Mouse (Mus musculus): ENCODE measurements around the gene 4933425L06Rik. TPM values are rescaled to one million over a fixed set of nuclear protein-coding genes. Genes with fewer than 3 reads are reported as not detected.

Gene 4933425L06Rik
- polyA plus RNA-seq (2015; fragmentation: Nextera tagmentation; extraction: Ambion mirVana) = not detected in 2 replicates

DNA sequence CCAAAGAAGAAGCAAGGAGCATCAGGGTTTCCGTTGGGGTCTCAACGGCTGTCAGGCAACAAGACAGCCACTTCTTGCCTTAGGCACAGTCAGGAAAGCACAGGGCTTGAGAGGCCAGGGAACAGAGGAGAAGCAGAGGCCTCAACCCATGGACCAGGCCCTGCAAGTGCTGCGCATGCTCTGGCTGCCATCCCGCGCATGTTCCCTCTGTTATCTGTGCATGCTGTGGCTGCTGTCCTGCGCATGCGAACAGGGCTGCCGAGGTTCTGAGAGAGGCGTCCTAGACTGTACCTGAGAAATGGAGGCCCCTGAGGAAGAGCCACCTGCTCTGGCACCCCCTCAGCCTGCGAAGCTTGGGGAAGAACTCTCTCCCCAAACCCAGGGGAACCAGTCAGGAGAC lies at the start of gene 4933425L06Rik:
TSS of gene 4933425L06Rik (plus strand) at position 261 of the 400 bp plus-strand sequence.
- Histone ChIP-seq H3K27ac (no peak within 1 kb of the TSS), H3K9me3 (no peaks in the 10 kb centered on the region), H3K4me3 (replicated peaks) (no peak within 1 kb of the TSS), H3K4me2 (replicated peaks) (no peak within 1 kb of the TSS), H3K4me1 (replicated peaks) (no peaks in the 10 kb centered on the region), H3K27me3 (no peaks in the 10 kb centered on the region), H3K36me3 (no peaks in the 10 kb centered on the region), H3K9ac (replicated peaks) (no peak within 1 kb of the TSS)
- WGBS = 96% methylated on average over 10 of the region's 10 CpGs
- ATAC-seq = peak; percentile 48; the same call in 1 of the 2 replicates

DNA sequence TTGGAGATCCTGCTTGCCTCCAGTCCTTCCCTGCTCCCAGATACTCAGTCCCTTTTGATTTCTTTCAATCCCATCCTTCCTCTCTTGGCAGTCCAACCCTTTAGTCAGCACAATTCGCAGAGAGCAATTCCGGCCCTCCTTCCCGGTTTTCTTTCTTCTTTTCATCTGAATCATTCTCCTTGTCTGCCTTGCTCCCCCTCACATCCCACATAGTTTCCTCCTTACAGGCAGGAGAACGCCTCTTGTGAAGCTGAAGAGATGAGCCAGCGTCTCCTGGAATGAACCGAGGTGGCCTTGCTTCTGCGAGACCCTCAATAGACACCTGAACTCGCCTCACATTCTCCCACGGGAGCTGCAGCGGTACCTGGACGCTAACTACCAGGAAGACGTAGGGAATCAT lies 44.1 kb upstream of the 4933425L06Rik start:
- ATAC-seq = no peak
- H3K9ac ChIP-seq (replicated peaks) = no peak overlapping the region
- no peaks in the 10 kb centered on the region for H3K27me3 ChIP-seq
- no peaks in the 10 kb centered on the region for H3K36me3 ChIP-seq
- H3K9me3 ChIP-seq = no peaks in the 10 kb centered on the region
- no peaks in the 10 kb centered on the region for H3K4me1 ChIP-seq (replicated peaks)
- WGBS = 90% methylated on average over 12 of the region's 12 CpGs
- H3K27ac ChIP-seq = no peak overlapping the region
- H3K4me3 ChIP-seq (replicated peaks) = no peak overlapping the region
- no peak overlapping the region for H3K4me2 ChIP-seq (replicated peaks)

DNA sequence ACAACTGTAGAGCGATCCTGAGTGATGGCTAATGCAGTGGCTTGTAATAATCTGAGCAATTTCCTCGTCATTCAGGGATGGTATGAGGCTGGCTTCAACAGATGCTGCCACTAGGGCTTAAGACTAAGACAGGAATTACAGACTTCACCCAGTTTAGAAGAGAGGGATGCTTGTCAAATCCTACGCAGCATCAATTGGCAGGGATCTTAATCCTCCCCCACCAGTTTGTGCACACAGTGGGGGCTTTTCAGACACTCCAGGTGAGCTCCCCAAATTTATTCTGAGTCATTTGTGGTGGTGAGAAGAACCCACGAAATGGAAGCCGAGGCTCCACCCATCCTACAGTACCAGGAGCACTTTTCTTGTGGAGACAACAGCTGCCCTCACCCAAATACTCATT lies 43.6 kb upstream of the 4933425L06Rik start:
- Histone ChIP-seq H3K9ac (replicated peaks) (no peak overlapping the region), H3K4me3 (replicated peaks) (no peak overlapping the region), H3K4me1 (replicated peaks) (no peaks in the 10 kb centered on the region), H3K9me3 (no peaks in the 10 kb centered on the region), H3K27me3 (no peaks in the 10 kb centered on the region), H3K36me3 (no peaks in the 10 kb centered on the region), H3K27ac (no peak overlapping the region), H3K4me2 (replicated peaks) (no peak overlapping the region)
- WGBS = 70% methylated on average over 5 of the region's 5 CpGs
- ATAC-seq = no peak

DNA sequence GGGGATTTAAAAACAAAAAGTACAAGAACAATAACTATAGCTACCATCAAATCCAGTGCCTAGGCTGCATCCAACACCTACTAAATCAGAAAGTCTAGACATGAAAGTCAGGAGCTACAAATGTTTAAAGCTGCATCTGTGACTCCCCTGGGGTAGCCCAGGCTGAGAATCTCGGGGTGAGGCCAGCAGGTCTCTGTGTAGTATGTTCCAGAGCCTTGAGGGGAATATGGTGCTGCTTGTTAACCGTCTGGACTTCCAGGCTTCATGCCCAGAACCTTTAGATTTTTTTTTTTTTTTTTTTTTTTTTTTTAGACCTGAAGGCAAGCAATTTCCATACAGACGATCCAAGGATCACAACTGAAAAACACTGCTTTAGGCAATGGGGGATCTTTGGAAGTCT lies 38.0 kb upstream of the 4933425L06Rik start:
- Histone ChIP-seq H3K36me3 (no peaks in the 10 kb centered on the region), H3K9me3 (no peaks in the 10 kb centered on the region), H3K27me3 (no peaks in the 10 kb centered on the region), H3K4me2 (replicated peaks) (no peak overlapping the region), H3K4me3 (replicated peaks) (no peak overlapping the region), H3K27ac (no peak overlapping the region), H3K4me1 (replicated peaks) (no peaks in the 10 kb centered on the region), H3K9ac (replicated peaks) (no peak overlapping the region)
- 55% methylated on average over 3 of the region's 3 CpGs for WGBS
- ATAC-seq = no peak

DNA sequence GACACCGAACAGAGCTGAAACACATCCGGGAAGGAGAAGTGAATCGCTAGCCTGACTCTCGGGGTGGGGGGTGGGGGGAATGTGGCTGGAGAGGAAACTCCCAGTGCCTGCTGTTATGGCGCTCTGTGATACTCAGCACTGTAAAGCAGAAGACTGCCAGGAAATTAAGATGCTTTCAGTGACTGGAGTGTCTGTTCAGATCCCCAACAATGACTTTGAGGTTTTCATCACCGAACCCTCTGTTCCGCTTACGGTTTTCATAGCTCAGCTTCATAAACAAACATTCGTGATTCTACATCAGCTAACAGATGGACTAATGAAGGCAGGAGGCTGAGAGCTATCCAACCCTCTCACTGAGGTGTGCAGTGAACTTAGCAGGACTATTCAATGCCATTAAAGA lies 34.5 kb upstream of the 4933425L06Rik start:
- no peak overlapping the region for H3K4me3 ChIP-seq (replicated peaks)
- H3K9ac ChIP-seq (replicated peaks) = no peak overlapping the region
- H3K4me2 ChIP-seq (replicated peaks) = no peak overlapping the region
- H3K9me3 ChIP-seq = no peaks in the 10 kb centered on the region
- no peak for ATAC-seq
- H3K27me3 ChIP-seq = no peaks in the 10 kb centered on the region
- WGBS = 72% methylated on average over 9 of the region's 9 CpGs
- no peaks in the 10 kb centered on the region for H3K4me1 ChIP-seq (replicated peaks)
- H3K27ac ChIP-seq = no peak overlapping the region
- no peaks in the 10 kb centered on the region for H3K36me3 ChIP-seq

DNA sequence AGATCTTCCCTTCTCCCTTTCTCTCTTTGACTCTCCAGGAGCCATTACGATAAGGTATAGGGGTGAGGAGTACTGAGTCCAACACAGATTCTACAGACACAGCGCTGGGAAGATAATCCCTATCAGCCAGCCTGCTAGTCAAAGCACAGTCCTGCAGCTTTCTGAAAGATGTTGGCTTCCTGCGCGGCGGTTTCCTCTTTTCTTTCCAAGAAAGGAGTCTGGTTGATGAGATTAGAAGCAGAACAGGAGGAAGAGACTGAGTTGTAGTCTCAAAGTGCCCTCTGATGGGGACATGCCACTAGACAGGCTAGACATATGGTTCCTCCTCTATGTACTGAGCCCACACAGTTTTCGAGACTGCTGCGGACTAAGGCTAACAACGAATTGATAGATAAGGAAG lies 33.3 kb upstream of the 4933425L06Rik start:
- no peak for ATAC-seq
- no peak overlapping the region for H3K27ac ChIP-seq
- H3K4me1 ChIP-seq (replicated peaks) = peaks cover 10% of the 10 kb centered on the region
- no peak overlapping the region for H3K4me3 ChIP-seq (replicated peaks)
- WGBS = 75% methylated on average over 8 of the region's 8 CpGs
- no peak overlapping the region for H3K9ac ChIP-seq (replicated peaks)
- no peaks in the 10 kb centered on the region for H3K9me3 ChIP-seq
- H3K4me2 ChIP-seq (replicated peaks) = no peak overlapping the region
- H3K27me3 ChIP-seq = peaks cover 6% of the 10 kb centered on the region; the same call in 1 of the 2 replicates
- H3K36me3 ChIP-seq = no peaks in the 10 kb centered on the region

DNA sequence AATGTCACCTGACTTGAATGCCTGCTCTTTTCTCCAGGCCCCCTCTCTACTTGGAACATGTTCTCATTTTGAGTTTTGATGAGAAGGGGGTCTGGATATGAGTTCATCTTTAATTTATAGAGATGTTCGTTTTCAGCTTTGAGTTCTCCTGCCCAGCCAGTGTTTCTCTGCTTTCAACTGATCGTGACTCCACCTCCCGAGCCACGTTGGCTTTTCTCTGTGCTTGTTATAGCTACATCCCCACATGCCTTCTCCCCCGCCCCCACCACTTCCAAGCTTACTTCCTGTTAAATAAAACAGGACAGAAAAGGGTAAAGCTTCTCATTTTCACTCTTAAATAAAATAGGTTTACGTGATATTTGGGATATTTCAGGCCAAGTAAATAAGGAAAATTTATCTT lies 30.5 kb upstream of the 4933425L06Rik start:
- Histone ChIP-seq H3K27me3 (peaks cover 12% of the 10 kb centered on the region), H3K4me2 (replicated peaks) (no peak overlapping the region), H3K36me3 (no peaks in the 10 kb centered on the region), H3K4me1 (replicated peaks) (peaks cover 17% of the 10 kb centered on the region), H3K9me3 (no peaks in the 10 kb centered on the region), H3K9ac (replicated peaks) (no peak overlapping the region), H3K4me3 (replicated peaks) (no peak overlapping the region), H3K27ac (no peak overlapping the region)
- WGBS = 51% methylated on average over 6 of the region's 6 CpGs
- no peak for ATAC-seq

DNA sequence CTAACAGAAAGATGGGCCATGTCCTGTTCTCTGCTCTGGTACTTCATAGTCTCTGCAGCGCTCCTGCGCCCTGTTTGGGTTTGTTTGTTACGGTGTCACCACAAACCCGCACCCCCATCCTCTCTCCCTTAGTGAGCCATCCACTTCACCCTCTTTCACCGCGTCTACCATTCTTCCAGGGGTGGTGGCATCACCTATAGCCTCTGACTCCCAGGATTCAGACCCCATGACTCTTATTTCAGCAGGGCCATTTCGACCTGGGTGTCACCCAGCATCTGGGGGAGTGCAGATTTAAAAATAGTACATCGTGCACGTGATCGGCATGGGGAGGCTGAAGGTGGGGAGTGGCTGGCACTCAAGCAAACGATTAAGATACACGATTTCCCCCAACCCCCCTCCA lies 28.3 kb upstream of the 4933425L06Rik start:
- Histone ChIP-seq H3K4me2 (replicated peaks) (peak overlapping the region; percentile 83), H3K36me3 (no peaks in the 10 kb centered on the region), H3K4me1 (replicated peaks) (peaks cover 17% of the 10 kb centered on the region), H3K9me3 (no peaks in the 10 kb centered on the region), H3K9ac (replicated peaks) (peak overlapping the region; percentile 72), H3K4me3 (replicated peaks) (peak overlapping the region; percentile 58), H3K27ac (peak overlapping the region; percentile 88), H3K27me3 (peaks cover 12% of the 10 kb centered on the region)
- ATAC-seq = peak; percentile 15
- 1% methylated on average over 12 of the region's 12 CpGs for WGBS

DNA sequence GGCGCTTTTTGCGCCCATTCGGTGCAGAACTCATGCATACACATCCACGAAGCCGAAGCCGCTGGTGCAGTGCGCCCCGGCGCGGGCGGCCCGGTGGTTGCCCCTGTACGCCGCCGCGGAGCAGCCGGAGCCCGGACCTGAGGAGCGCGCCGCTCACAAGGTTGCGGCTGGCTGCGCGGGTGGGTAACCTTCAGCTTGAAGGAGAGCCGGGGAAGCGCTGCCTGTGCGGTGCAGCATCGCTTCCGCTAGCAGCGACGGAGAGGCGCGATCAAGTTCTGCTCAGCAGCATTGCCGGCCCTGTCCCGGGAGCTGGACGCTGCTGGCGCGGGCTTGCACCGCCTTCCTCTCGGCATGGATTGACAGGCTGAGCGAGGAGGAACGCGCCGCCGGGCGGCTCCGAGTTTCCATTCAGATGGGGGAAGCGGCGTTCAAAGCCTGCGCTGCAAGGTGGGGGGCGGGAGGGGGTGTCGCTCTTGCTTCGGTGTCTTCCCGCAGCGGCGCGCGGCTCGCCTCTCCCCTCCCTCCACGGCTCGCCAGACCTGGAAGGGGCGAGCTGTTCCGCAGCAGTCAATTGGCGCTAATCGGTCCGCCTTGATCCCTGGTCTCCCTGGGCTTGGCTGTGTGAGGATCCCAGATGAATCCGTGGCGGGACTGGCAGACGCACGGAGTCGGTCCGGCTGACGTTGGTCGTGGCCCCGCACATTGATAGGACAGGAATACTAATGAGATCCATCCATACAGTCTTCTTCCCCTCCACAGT lies 27.6 kb upstream of the 4933425L06Rik start, which contains the start of gene Rgs7bp:
TSS of gene Rgs7bp (minus strand) at position 750 of the 760 bp plus-strand sequence.
- peak; percentile 92 for ATAC-seq
- H3K27ac ChIP-seq = peak within 1 kb of the TSS; percentile 88
- no peaks in the 10 kb centered on the region for H3K36me3 ChIP-seq
- WGBS = under 1% methylated on average over 75 of the region's 75 CpGs
- H3K4me3 ChIP-seq (replicated peaks) = peak within 1 kb of the TSS; percentile 58
- peaks cover 12% of the 10 kb centered on the region for H3K27me3 ChIP-seq
- H3K9me3 ChIP-seq = no peaks in the 10 kb centered on the region
- H3K9ac ChIP-seq (replicated peaks) = peak within 1 kb of the TSS; percentile 72
- H3K4me1 ChIP-seq (replicated peaks) = peaks cover 17% of the 10 kb centered on the region
- peak within 1 kb of the TSS; percentile 83 for H3K4me2 ChIP-seq (replicated peaks)

DNA sequence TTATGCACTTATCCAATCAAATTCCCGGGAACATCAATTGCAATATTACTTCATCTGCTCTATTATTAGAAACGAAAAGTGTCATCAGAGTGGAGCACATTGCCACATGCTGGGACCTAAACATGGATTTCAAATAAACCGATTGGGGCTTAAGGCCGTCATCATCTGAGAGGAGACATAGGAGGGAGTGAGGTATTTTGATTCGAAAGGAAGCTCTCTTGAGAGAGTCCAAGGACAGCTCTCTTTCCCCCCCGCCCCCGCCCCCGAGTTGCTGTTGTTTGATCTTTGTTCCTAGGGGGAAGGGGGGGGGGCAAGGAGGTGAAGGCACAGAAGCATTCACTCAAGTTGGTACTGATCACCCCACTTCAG lies 27.0 kb upstream of the 4933425L06Rik start:
- peak; percentile 63 for ATAC-seq
- peak overlapping the region; percentile 88 for H3K27ac ChIP-seq
- peak overlapping the region; percentile 58 for H3K4me3 ChIP-seq (replicated peaks)
- H3K4me2 ChIP-seq (replicated peaks) = peak overlapping the region; percentile 83
- peaks cover 12% of the 10 kb centered on the region for H3K27me3 ChIP-seq
- peaks cover 17% of the 10 kb centered on the region for H3K4me1 ChIP-seq (replicated peaks)
- H3K36me3 ChIP-seq = no peaks in the 10 kb centered on the region
- WGBS = under 1% methylated on average over 8 of the region's 8 CpGs
- no peaks in the 10 kb centered on the region for H3K9me3 ChIP-seq
- peak overlapping the region; percentile 72 for H3K9ac ChIP-seq (replicated peaks)

DNA sequence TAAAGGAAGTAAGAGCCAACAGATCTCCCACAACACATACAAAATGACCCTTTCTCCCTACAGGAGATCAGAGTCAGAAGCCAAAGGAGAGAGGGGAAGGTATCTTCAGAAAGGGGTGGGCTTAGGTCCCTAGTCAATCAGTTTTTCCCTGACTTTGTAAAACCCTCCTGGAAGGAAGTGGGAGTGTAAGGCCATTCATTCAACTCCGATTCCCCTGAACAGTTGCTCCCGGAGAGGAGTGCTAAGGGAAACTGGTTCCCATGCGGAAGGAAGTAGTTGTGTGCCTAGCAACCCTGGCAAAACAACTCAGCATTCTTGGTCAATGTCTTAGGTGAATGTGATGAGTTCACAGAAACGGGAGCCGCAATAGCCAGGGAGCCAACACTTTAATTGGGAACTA lies 26.5 kb upstream of the 4933425L06Rik start:
- Histone ChIP-seq H3K36me3 (no peaks in the 10 kb centered on the region), H3K27ac (no peak overlapping the region), H3K4me2 (replicated peaks) (peak overlapping the region; percentile 83), H3K4me1 (replicated peaks) (peaks cover 17% of the 10 kb centered on the region), H3K27me3 (peaks cover 12% of the 10 kb centered on the region), H3K9ac (replicated peaks) (0 out of 2 replicates have a peak overlapping the region, but pooled peaks have one; percentile 72), H3K9me3 (no peaks in the 10 kb centered on the region), H3K4me3 (replicated peaks) (peak overlapping the region; percentile 58)
- no peak for ATAC-seq
- 16% methylated on average over 5 of the region's 5 CpGs for WGBS

DNA sequence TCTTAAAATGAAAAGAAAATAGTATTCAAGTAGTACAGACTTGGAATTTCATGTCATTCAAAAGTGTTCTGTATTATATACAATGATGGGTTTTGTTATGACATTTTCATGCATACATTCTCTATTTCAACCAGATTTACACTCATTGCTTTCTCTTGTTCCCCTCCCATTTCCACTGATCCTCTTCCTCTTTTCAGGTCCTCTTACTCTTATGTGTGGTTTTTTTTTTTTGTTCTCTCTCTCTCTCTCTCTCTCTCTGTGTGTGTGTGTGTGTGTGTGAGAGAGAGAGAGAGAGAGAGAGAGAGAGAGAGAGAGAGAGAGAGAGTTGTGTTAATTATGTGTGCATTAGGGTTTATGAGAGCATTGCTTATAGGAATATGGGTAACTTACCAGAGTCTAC lies 15.8 kb upstream of the 4933425L06Rik start:
- Histone ChIP-seq H3K36me3 (no peaks in the 10 kb centered on the region), H3K9ac (replicated peaks) (no peak overlapping the region), H3K27ac (no peak overlapping the region), H3K4me3 (replicated peaks) (no peak overlapping the region), H3K27me3 (no peaks in the 10 kb centered on the region), H3K9me3 (no peaks in the 10 kb centered on the region), H3K4me1 (replicated peaks) (no peaks in the 10 kb centered on the region), H3K4me2 (replicated peaks) (no peak overlapping the region)
- ATAC-seq = no peak
